Mouse (Mus musculus) hematopoietic multipotent progenitor cell, adult 10-12 weeks (in vitro differentiated cells): ENCODE data around the gene Agl. TPM values are rescaled to one million over a fixed set of nuclear protein-coding genes. Genes with fewer than 3 reads are reported as not detected.

Experiments used
- polyA plus RNA-seq: library from polyadenylated mRNA; stranded (reverse); fragments of >175 nt; gene quantifications from 2 replicates; pipeline ENCODE4 v1.2.3, GENCODE M21; 2012; ENCODE audit warnings: low replicate concordance

Agl gene
- 0.49 and 0.97 TPM in 2 replicates for polyA plus RNA-seq

GRCm38 (mm10) chr3:116807811-116808506 lies at the start of gene Agl:
Gene Agl, minus strand, starts transcription at chr3:116808166.

GRCm38 (mm10) chr3:116712436-116712881 lies 95.5 kb downstream of the Agl start, which contains the start of gene Slc35a3:
Gene Slc35a3, minus strand, starts transcription at chr3:116712831.

Other genes starting within 250 kb of the Agl start
- gene Lrrc39, start 245.2 kb downstream of the Agl start, polyA plus RNA-seq: 0.04 TPM in 2 replicates
- gene Sass6, start 213.2 kb downstream of the Agl start, polyA plus RNA-seq: 1.9 and 2.5 TPM in 2 replicates
- 3.0 and 3.4 TPM in 2 replicates for gene Trmt13, start 193.6 kb downstream of the Agl start, polyA plus RNA-seq
- gene Mfsd14a, start 145.5 kb downstream of the Agl start, polyA plus RNA-seq: 9.4 and 14.7 TPM in 2 replicates
- not detected in 2 replicates for gene Gm43191, start 126.9 kb downstream of the Agl start, polyA plus RNA-seq
- gene Slc35a3, start 95.3 kb downstream of the Agl start, polyA plus RNA-seq: 11.7 and 20.7 TPM in 2 replicates
- 2.6 and 2.9 TPM in 2 replicates for gene Frrs1, start 51.3 kb upstream of the Agl start, polyA plus RNA-seq
- gene 4930455H04Rik, start 160.1 kb upstream of the Agl start, polyA plus RNA-seq: not detected in 2 replicates
- 0.04 TPM in 1 of 2 replicates, not detected in the other for gene Palmd, start 160.8 kb upstream of the Agl start, polyA plus RNA-seq